Mouse (Mus musculus) heart, postnatal 25 days (tissue): ENCODE results near the gene Msi2. TPM values are rescaled to one million over a fixed set of nuclear protein-coding genes. Genes with fewer than 3 reads are reported as not detected.

Experiments used
- DNase-seq: peaks from one replicate; pipeline ENCODE4 v3.0.0; 2022; ENCODE audit warnings: low spot score
- intact Hi-C: fragments of 180-260 bp; cut with DNase I; formaldehyde crosslinking; loops from one replicate; pipeline ENCODE4 v1.15.1; 2025
- total RNA-seq, 2 experiments: library from RNA; stranded (reverse); gene quantifications; 2 replicates each; pipeline ENCODE4 v1.2.3; 2021

Msi2 gene
- total RNA-seq, 2 experiments from 2014 or later: 191 to 211 TPM

DNA sequence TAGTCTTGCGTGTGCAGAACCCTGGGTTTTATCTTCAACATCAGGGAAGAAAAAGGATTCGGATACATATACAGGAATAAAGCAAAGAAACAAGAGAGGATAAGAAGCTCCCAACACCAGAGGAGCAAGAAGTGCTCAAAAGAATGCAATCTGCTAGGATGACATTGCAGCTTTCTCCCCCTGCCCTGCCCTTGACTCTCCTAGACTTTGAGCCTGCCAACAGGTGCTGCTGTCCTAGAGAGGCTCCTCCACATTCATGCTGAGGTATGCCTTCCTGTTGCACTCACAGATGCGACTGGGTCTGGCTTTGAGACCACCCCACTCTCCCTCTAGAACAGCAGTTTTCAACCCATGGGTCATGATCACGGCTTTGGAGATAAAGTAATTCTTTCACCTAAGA is 96.5 kb downstream of the Msi2 start:
- DNase-seq: no peak
- intact Hi-C loops: loop anchor here (5.0 kb wide), 2 partner anchors 64 to 96 kb away; partner anchors contain the start of gene Msi2

DNA sequence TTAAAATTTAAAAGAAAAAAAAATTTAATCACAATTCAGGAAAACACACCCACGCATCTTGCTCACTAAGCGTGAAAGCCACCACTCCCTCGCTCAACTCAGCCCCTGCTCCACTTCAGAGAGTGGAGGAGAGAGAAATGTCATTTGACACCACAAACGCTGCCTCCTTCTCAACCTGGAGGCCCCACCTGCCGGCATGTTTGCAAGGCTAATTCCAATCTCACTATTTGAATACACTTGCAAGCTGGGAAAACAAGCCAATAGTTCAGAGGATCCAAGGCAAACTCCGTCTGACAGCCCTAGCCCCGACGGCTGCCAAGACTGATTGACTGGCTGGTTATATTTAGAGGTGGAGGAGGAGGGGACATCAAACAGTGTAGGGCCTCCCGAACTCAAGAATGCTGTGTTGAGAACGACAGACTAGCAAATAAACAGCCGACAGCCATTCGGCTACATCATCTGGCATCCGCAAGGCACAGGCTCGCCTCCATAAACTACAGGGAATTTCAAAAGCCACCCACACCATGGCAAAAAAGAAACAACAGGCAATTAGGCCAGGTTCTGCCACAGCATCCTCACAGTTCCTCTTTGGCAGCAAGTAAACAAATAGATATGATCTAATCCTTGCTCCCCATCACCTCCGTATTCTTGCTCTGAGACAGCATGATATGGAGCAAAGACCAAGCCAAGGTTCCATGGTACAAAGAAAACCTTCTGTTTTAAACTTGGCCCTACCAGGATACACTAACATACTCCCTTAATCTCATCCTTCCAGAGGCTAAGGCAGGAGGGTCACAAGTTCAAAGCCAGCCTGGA is 97.9 kb downstream of the Msi2 start:
- peak; percentile 46 for DNase-seq
- intact Hi-C loops: loop anchor here (5.0 kb wide), 2 partner anchors 63 to 97 kb away; partner anchors contain the start of gene Msi2

DNA sequence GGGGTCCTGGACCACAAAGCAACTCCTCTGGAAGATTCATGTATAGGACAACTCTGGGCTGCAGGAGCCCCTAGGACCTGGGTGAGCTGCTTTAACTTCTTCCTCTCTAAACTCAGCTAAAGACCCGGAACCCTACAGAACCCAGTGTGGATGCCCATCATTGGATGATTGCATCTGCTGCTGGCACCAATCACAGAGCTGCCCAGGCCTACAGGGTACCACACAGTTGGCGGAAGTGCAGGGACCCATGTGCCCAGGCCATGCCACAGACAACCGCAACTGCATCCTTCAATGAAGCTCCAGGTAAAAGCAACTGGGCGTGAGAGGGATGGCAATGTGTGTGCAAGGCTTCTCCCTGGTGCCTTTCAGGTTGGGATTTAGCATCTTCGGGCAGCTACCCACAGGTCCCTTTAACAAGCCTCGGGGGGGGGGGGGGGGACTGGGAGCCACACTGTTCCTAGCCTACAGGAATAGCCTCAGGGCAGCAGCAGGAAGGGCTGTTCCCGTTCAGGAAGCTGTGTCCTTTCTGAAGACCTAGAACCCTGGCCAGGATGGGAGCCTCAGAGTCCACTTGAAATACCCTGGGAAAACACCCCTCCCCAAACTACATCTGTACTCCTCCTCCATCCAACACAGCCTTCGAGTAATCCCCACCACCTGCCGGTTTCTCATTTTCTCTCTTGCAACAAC is 98.7 kb downstream of the Msi2 start:
- intact Hi-C loops: loop anchor here (5.0 kb wide), 2 partner anchors 62 to 98 kb away; partner anchors contain the start of gene Msi2

DNA sequence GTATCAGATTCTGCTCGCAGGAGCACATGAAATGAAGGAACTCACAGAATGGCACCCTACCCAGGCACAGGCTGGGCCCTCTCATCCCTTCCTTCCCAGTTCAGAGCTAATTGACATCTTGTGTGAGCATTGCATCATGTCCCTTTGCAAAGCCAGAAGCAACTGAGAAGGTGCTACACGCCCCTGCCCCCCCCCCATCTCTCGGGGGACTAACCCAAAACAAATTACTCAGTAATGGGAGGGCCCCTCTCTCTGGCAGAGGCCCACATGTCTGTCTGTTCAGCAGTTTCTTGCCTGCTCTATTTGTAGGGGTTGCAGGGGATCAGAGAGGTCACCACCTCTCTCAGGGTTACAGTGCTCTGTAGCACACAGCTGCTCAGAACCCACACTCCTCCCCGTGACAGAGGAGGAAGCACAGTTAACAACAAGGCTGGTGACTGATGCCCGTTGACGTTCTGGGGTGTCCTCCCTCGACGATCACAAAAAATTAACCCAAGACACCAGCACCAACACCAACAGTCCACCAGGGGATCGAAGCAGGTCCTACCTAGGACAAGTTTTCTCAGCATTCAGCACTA is 99.5 kb downstream of the Msi2 start:
- peak; percentile 70 for DNase-seq
- intact Hi-C loops: no loop called here

More for the DNA sequence above, 98.7 kb downstream of the Msi2 start:
- no peak for DNase-seq

DNA sequence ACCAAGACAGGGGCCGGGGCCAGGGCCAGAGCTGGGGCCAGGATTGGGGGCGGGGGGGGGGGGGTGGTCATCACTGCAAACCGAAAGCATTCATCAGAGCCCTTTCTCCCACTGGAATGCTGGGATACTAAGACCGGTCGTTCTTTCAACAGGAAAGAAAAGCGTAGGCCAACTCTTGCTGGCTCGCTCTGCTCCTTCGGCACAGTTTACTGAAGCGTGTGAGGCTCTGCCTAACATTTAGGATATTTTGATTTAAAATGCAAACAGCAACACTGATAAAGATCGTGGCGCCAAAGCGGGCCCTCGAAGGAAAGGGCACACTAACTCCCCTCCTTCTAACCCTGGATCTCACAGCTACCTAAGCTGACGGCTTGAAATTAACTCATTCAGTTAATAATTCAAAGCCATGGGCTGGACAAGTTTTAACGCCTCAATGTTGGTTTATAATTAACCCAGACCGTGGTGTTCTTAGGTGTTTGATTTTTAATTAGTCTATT is 100.3 kb downstream of the Msi2 start:
- no peak for DNase-seq
- intact Hi-C loops: no loop called here

DNA sequence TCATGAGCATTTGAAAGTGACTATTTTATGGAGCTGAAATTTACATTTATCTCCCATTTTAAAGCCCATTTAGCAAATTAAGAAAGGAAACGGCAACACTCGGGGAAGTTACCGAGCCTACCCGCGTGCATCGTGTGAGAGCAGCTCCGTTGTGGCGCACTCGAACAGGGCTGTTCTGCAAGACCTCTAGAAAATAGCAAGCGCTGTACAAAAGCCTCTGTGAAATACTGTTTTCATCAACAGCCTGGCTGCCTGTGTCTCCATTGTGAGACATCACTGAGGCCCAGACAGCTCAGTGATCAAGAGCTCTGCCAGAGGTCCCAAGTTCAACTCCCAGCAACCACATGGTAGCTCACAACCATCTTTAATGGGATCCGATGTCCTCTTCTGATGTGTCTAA is 100.9 kb downstream of the Msi2 start:
- intact Hi-C loops: loop anchor here (2.0 kb wide), 1 partner anchor 15 kb away; no protein-coding TSS in a partner anchor
- DNase-seq: no peak

DNA sequence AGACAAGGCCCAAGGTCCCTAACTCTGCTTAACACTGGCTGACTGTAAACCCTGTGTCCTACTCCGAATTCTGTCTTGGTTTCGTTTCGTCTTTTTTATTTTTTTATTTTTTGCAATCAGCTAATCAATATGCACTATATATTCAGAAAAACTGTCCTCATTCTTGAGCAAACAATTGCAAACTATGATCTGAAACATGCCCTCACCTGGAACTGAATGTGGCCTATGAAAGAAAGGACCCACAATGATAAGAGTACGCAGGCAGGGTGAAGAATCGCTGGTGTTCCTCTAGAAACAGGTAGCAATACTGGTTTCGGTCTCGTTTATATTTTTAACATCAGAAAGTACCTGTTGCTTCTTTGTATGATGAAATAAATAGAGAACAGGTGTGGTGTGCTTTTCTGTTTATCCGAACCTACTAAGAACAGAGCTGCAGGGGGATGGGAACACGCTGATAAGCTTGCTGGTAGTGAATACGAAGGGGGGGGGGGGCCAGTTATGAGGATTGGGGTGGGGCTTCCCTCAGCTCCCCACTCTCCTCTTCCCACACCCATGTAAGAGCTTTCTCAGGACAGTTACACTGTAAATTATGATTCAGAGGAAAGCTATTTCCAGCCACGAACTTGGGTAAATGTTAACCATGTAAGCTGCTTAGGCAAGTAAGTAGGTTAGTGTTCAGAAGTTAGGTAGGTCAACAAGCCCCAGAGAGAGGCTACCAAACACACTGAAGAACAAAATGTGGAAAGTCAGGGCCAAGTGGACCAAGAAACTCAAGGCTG is 103.6 kb downstream of the Msi2 start:
- DNase-seq: no peak
- intact Hi-C loops: no loop called here

DNA sequence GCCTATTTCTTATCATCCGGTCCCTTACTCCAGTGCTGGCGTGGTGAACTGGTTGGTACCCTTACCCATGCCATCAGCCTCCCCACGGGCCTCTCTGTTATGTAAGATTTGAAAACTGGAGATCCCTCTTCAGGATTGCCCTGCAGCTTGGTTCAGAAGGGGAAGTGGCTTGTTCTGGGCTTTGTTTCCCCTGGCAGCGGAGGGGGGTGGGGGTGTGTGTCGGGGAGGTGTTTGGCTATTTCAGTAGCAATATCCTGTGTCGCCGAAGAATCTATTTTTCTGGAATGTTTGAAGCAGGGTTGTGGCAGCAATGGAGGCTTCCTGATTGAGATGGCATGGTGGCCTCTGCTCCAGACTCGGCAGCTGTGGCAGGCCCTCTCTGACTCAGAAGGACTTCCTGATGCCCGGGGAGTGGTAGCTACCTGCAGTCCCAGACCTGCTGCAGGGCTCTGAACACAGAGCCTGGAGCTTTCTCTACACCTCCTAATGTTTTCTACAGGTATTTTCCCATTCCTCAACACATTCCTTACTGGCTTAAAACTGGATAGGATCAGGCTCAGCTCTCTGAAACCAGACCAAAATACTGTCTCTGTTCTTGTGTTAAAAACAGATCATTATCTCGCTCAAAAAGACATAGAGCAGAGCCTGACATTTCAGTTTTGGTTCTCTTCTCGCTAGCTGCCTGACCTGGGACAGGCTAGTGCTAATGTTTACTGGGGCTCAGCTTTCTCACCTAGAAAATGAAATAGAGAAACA is 104.4 kb downstream of the Msi2 start:
- peak; percentile 22 for DNase-seq
- intact Hi-C loops: no loop called here

DNA sequence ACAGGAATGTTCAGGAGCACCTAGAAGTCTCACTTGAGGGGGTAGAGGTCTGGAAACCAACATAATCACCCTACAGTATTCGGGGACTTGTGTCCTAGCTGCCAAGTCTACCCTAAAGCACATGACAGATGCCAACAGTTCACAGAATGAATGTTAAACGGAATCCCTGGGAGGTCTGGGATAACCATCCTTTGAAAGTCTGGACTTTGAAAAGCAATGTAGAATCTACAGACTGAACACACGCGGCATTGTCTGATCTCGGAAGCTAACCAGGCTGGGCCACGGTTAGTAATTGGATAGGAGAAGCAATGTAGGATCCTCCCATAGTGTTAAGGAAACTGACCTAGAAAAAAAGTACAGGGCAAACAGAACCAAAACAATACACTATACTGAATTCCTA is 105.3 kb downstream of the Msi2 start:
- intact Hi-C loops: no loop called here

DNA sequence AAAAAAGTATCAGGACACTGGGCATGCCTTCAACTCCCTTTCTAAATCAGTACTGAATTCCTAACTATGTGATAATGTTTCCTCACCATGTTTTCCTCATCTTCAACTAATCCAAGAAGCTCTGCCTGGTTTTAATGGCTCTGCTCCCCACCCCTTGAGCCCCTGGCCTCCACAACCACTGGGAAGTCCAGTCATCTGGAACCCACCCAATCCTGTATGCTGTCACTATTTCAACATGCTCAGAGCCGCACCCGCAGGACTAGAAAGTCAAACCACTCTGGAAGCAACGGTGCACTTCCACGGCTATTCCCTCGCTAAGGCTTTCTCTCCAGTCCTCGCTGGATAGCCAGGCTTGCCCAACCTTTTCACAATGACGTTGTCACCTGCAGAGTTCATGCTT is 106.2 kb downstream of the Msi2 start:
- intact Hi-C loops: no loop called here
- DNase-seq: peak; percentile 64

More for the DNA sequence above, 105.3 kb downstream of the Msi2 start:
- DNase-seq: no peak

DNA sequence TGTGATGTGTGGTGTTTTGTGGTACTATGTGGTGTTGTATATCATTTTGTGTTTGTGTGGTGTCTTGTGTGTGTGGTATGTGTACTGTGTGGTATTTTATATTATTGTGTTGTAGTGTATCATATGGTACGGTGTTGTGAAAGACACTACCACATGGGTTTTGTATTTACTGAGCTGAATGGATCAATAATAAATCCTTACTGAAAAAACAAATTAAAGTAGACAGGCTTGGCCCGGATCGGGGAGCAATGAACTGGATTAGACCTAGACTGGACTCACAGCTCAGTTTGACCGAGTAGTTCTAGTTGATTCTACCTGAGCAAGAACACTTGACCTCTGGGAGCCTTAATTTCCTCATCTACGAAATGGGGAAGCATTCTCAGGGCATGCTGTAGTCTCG is 107.5 kb downstream of the Msi2 start:
- intact Hi-C loops: no loop called here

DNA sequence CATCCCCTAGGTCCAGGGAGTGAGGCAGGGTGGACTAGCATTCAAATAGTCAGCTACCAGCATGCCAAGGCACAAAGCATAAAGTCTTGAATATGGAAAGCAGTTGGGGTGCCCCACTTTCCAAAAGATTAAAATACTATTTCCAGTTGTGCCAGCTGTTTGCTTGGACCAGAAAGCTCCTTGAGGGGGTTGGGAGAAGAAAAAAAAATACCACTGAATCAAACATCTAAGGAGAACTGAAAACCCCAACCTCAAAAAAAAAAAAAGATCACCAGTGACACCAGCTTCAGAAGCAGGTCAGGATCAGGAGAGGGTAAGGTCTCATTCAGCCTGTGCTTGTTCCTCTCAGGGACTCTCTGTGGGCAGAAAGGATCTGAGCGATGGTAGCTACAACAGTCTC is 108.2 kb downstream of the Msi2 start:
- DNase-seq: no peak
- intact Hi-C loops: no loop called here

More for the DNA sequence above, 107.5 kb downstream of the Msi2 start:
- no peak for DNase-seq

DNA sequence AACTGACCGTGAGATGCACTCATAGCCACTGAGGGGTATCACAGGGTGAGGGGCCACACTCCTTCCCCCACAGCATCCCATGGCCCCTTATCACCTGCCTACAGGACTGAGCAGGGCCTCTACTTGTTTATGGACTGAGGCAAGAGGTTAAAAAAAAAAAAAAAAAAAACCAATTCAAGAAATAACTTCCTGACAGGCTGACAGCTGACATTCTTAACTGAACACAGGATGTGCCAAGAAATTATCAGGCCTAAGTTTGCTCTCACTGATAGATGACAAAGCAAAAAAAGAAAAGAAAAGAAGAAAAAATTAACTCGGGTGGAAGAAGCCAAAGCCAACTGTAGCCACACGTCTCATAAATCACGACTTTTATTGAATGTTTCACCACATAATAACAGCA is 109.7 kb downstream of the Msi2 start:
- intact Hi-C loops: no loop called here
- DNase-seq: no peak

DNA sequence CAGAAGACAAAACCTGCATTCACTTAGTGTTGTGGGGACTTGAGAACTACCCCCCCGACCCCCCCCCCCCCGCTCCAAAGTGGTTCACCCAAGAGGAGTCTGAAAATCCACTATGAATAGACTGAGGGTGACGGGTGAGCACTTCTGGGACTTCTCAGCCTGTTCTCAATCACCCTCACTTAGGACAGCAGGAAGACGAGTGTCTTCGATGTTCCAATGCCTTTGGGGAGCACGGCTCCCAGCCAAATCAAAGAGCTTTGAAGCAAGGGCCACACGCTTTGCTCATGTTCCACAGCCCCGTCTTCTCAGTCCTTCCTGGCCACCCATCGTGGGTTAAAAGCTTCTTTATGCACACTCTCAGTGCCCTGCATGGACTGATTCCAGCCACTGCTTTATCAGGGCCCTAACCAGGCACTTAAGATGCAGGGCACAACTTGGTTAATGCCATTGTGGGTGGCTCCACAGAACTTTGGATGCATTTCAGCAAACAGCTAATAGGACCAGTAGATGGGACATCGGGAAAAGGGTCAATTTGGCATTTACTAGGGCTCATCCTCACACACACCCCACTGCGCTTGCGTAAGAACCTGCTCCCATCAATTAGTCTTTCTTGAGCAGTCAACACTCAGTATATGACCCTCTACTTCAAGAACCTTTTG is 110.5 kb downstream of the Msi2 start:
- intact Hi-C loops: no loop called here
- DNase-seq: no peak

DNA sequence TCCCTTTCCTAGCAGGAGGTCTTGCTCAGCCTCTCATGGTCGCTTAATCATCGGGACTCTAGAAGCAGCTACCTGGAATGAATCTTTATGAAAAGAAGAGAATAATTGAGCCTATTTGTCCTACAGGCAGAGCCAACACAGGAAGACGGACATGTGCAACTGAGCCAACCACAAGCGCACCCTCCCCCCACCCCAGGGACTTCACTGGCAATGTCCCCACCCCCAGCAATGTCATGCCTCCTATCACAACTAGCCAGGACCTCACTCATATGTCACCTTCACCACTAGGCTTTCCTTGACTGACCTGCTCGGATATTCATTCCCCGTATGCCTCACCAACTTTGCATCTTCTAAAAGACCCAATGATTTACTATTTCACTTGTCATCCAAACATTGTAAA is 112.5 kb downstream of the Msi2 start:
- DNase-seq: no peak
- intact Hi-C loops: loop anchor here (2.0 kb wide), 1 partner anchor 29 kb away; no protein-coding TSS in a partner anchor

DNA sequence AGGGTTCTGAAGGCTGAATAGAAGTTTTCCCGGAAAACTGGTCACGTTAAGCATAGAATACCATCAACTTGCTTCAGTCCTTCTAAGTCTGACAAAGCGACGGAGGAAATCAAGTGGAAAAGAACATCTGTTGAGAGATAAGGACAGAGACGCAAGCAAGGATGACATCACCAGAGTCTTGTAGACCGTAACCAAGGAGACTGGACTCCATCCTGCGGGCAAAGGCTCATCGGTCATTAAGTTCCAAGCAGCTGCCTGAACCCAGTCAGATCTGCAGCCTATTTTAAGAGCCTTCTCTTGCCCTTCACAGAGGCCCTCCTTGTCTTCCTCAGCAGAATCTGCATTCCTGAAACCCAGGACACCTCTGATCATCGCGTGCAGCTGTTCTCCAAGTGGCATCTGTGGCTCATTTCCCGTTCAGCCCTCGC is 113.2 kb downstream of the Msi2 start:
- intact Hi-C loops: loop anchor here (2.0 kb wide), 1 partner anchor 30 kb away; no protein-coding TSS in a partner anchor
- peak; percentile 42 for DNase-seq

DNA sequence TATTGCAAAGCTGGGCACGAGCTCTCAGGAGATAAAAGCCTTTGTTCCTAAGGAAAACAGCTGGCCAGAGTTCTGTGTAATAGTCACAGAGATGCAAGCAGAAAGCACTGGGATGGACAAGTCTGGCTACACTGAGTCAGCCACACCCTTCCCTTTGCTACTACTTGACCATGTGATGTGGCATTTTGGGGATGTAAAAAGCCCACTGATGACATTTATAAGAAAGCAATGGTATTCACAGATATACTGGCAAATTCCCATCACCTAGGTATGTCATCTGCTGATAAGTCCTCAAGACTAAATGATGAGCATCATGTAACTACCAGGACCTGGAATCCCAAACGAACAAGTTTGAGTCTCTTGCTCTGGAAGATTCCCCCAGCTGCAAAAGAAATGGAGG is 113.7 kb downstream of the Msi2 start:
- intact Hi-C loops: loop anchor here (2.0 kb wide), 1 partner anchor 30 kb away; no protein-coding TSS in a partner anchor
- no peak for DNase-seq

DNA sequence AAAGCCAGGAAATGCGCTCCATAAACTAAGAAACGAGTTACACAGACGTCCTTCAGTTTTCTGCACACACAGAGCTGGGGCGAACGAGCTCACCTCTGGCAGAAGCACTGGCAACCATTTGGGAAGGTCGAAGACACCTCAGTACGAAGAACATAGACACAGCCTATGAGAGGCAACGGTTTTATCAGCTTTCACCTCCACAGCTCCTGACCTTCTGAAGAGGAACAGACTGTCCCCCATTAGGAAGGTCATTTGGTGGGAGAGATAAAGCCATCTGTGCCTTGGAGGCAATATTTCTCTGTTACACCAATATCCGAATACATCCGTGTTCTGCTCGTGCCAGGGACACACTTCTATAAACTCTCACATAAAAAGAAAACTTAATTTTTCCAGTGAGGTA is 114.9 kb downstream of the Msi2 start:
- intact Hi-C loops: loop anchor here (2.0 kb wide), 1 partner anchor 13 kb away; no protein-coding TSS in a partner anchor
- no peak for DNase-seq
